Mouse (Mus musculus): ENCODE results near the gene Cntnap2. TPM values are rescaled to one million over a fixed set of nuclear protein-coding genes. Genes with fewer than 3 reads are reported as not detected.

The Cntnap2 gene
- 0.02 and 0.05 TPM in 2 replicates for polyA plus RNA-seq (2012; rRNA removed)

GRCm38 (mm10) chr6:45059091-45059490 is at the start of gene Cntnap2:
Cntnap2 (plus strand) TSS chr6:45059357.

Data from liver, embryonic 18 days (tissue).